Mouse (Mus musculus) heart, postnatal 0 days (tissue): ENCODE measurements at regions not wholly inside any gene's neighbourhood (a gene's known extent, or its start where the extent isn't known, plus 50 kb on each side); places are given as distances from the start of the nearest gene placed in this dataset.

Experiments
- CTCF ChIP-seq: IDR thresholded peaks from 2 replicates; pipeline ENCODE4 v1.5.1; 2016; ENCODE audit warnings: antibody characterized with exemption, control low read depth, low read depth
- EP300 ChIP-seq: IDR thresholded peaks from 2 replicates; pipeline ENCODE4 v1.6.1; 2016; ENCODE audit warnings: antibody characterized with exemption, low read depth

DNA sequence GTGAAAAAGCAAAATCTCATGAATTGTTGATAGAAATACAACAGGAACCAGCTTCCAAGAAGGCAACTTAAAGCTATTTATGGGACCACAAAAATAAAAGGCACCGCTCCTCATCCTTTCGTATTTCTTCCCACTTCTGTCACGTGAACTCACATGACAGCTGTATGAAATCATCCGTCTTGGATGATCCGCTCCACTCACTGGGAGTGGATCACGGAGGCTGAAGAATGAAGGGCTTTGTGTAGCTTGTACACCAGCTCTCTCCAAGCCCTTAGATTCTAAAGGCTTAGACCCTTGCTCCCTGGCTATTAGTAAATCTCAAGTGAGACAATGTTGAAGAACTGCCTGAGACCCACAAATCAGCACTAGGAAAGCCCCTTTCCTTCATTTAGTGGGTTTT, 60.0 kb upstream of the Snrpb2 start:
- TF ChIP-seq CTCF (no peak), EP300 (no peak)
